Mouse (Mus musculus) E14TG2a.4 (cell line): ENCODE measurements around the gene Slc38a6.

Experiments used
- CTCF ChIP-seq: conservative IDR thresholded peaks from 2 replicates; pipeline ENCODE4 v1.5.1; 2014; ENCODE audit warnings: low read length
- POU5F1 ChIP-seq: IDR thresholded peaks from 2 replicates; pipeline ENCODE4 v1.6.1; 2014; ENCODE audit warnings: low read length, borderline replicate concordance

- TF ChIP-seq CTCF (no peak), POU5F1 (no peak)
Observed at GRCm38 (mm10) chr12:73332701-73333100, 46.1 kb downstream of the Slc38a6 start.
